8 mouse cellular contexts compared by ENCODE assay signal in genomic region chr13:59822507-59823462, GRCm38 (mm10). TPM values are rescaled to one million over a fixed set of nuclear protein-coding genes. Genes with fewer than 3 reads are reported as not detected.
DNase-seq lines count a peak whose midpoint lies in the region; ATAC-seq and TF ChIP-seq lines count a peak whose summit lies in the region.

Gene Tut7 (minus strand): TSS chr13:59823147.

- H3K4me3 ChIP-seq in ES-Bruce4 (ENCODE audit: low read depth, low read length) = peak within 1 kb of the TSS; percentile 97
- peak within 1 kb of the TSS; percentile 97 for H3K4me3 ChIP-seq in forebrain, embryonic 14.5 days (ENCODE audit: low read depth, low read length)
- peak within 1 kb of the TSS; percentile 98 for H3K4me3 ChIP-seq in neural tube, embryonic 15.5 days (replicated peaks)

- TF ChIP-seq EP300 in ES-Bruce4 (IDR thresholded peaks at IDR 0.05; ENCODE audit: insufficient read depth, low read depth, low read length) = no peak

- peak within 1 kb of the TSS; percentile 76 for H3K27ac ChIP-seq in ES-Bruce4 (ENCODE audit: insufficient read depth, low read length)
- peak within 1 kb of the TSS; percentile 87 for H3K27ac ChIP-seq in forebrain, embryonic 14.5 days (ENCODE audit: low read depth, low read length)
- peak within 1 kb of the TSS; percentile 92 for H3K27ac ChIP-seq in neural tube, embryonic 15.5 days (replicated peaks)

- H3K27me3 ChIP-seq in ES-Bruce4 (ENCODE audit: control insufficient read depth, insufficient read depth, low read length, poor library complexity, severe bottlenecking) = no peaks in the 10 kb centered on the region
- H3K27me3 ChIP-seq in forebrain, embryonic 14.5 days (replicated peaks; ENCODE audit: control insufficient read depth, insufficient read depth, low read length) = no peaks in the 10 kb centered on the region
- no peaks in the 10 kb centered on the region for H3K27me3 ChIP-seq in neural tube, embryonic 15.5 days (replicated peaks)

- no peak for TF ChIP-seq CTCF in ES-Bruce4 (IDR thresholded peaks at IDR 0.05; ENCODE audit: low read depth, low read length)

- H3K4me2 ChIP-seq in forebrain, embryonic 14.5 days (ENCODE audit: low read length) = peak within 1 kb of the TSS; percentile 74
- peak within 1 kb of the TSS; percentile 80 for H3K4me2 ChIP-seq in neural tube, embryonic 15.5 days

- intact Hi-C loops in heart, postnatal 14 days (cut with DNase I) = no loop called here

- DNase-seq in forebrain, embryonic 14.5 days (ENCODE audit: low spot score) = peak; percentile 97
- DNase-seq in heart, postnatal 14 days = peak; percentile 94 to 95
- DNase-seq in layer of hippocampus, adult 11-12 months (ENCODE audit: low spot score) = peak; percentile 93
- peak; percentile 95 to 96 for DNase-seq in lung, adult 18-20 months
- peak; percentile 94 for DNase-seq in testis, postnatal 14 days (ENCODE audit: low spot score)

- peak; percentile 95 for ATAC-seq in cerebellum, adult (ENCODE audit: insufficient number of reproducible peaks, low FRiP score, low TSS enrichment)
- peak; percentile 99 for ATAC-seq in forebrain, embryonic 14.5 days
- peak; percentile 96 for ATAC-seq in neural tube, embryonic 15.5 days (ENCODE audit: low FRiP score)

- under 1% methylated on average over 89 of the region's 100 CpGs for WGBS in forebrain, embryonic 14.5 days
- under 1% methylated on average over 99 of the region's 100 CpGs for WGBS in neural tube, embryonic 15.5 days

- no peaks in the 10 kb centered on the region for H3K9me3 ChIP-seq in ES-Bruce4 (replicated peaks; ENCODE audit: control insufficient read depth, insufficient read depth, low read length, poor library complexity, severe bottlenecking)
- H3K9me3 ChIP-seq in forebrain, embryonic 14.5 days (replicated peaks; ENCODE audit: control insufficient read depth, low read length) = no peaks in the 10 kb centered on the region
- no peaks in the 10 kb centered on the region for H3K9me3 ChIP-seq in neural tube, embryonic 15.5 days (replicated peaks)

- no peaks in the 10 kb centered on the region for H3K4me1 ChIP-seq in ES-Bruce4 (ENCODE audit: control insufficient read depth, insufficient read depth, low read length)
- H3K4me1 ChIP-seq in forebrain, embryonic 14.5 days (ENCODE audit: control insufficient read depth, insufficient read depth, low read length) = peaks cover 20% of the 10 kb centered on the region
- H3K4me1 ChIP-seq in neural tube, embryonic 15.5 days = peaks cover 39% of the 10 kb centered on the region

- H3K9ac ChIP-seq in ES-Bruce4 (ENCODE audit: low read depth, poor library complexity, severe bottlenecking) = peak within 1 kb of the TSS; percentile 89
- H3K9ac ChIP-seq in forebrain, embryonic 14.5 days (ENCODE audit: low read length) = peak within 1 kb of the TSS; percentile 90
- peak within 1 kb of the TSS; percentile 95 for H3K9ac ChIP-seq in neural tube, embryonic 15.5 days (replicated peaks)

- H3K36me3 ChIP-seq in ES-Bruce4 (ENCODE audit: control insufficient read depth, insufficient read depth, low read length, poor library complexity, severe bottlenecking) = peaks cover 13% of the 10 kb centered on the region
- H3K36me3 ChIP-seq in forebrain, embryonic 14.5 days (ENCODE audit: control insufficient read depth, insufficient read depth, low read length) = peaks cover 19% of the 10 kb centered on the region; the same call in 1 of the 2 replicates
- H3K36me3 ChIP-seq in neural tube, embryonic 15.5 days = 0 out of 2 replicates have a peak, but pooled peaks cover 2% of the 10 kb centered on the region

- peak; percentile 53 for TF ChIP-seq POLR2A in ES-Bruce4 (IDR thresholded peaks at IDR 0.05; ENCODE audit: insufficient read depth, low read length)

RNA-seq across cellular contexts. Expression of gene Tut7, which starts in this region (rescaled TPM):
- 87.9 and 99.1 TPM in 2 replicates for polyA plus RNA-seq in ES-Bruce4 (2011; ENCODE audit: insufficient read depth, insufficient read length, low read depth, missing spikeins)
- 33.5 and 43.0 TPM in 2 replicates for polyA plus RNA-seq in forebrain, embryonic 14.5 days (2014; fragmentation: Nextera tagmentation; extraction: Ambion mirVana)
- 10 to 100 TPM; 48.9 to 51.1 TPM for total RNA-seq in heart, postnatal 14 days (2021)
- 41.7 and 46.3 TPM in 2 replicates for polyA plus RNA-seq in neural tube, embryonic 15.5 days (2015; fragmentation: Nextera tagmentation; extraction: Ambion mirVana)

Comparison
In these comparisons a context has a peak if more than half of its experiments do, and no peak if none do; other contexts are left out.
1. Peak in every context shown above with its lines: DNase-seq, ATAC-seq, H3K4me3 ChIP-seq and H3K27ac ChIP-seq.